Mouse (Mus musculus) thymus, postnatal 4 days (tissue): ENCODE data around the gene Arvcf.

Experiments used
- DNase-seq: peaks from one replicate; pipeline ENCODE4 v3.0.0; 2021

The Arvcf gene

DNA sequence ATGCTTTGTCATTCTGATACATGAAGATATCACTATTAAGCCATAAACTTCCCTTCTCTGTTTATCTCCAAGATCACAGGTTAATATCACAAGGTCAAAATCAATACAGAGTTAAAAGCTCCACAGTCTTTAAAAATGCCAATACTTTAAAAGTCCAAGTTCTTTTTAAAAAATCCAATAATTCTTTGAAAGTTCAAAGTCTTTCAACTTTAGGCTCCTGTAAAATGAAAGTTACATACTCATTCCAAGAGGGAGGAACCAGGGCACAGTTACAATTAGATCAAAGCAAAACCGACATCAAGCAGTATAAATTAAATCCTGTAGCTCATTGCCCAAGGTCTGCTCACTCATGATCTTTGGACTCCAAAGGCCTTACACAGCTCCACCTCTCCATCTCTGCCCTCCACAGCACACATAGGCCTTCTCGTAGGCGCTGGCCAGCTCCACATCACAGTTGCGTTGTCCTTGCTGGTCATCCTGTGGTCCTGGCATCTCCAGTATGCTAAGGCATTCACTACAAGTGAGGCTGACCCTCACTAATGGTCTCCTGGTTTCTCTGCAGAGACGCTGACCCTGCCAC lies 85.4 kb downstream of the Arvcf start:
- no peak for DNase-seq

DNA sequence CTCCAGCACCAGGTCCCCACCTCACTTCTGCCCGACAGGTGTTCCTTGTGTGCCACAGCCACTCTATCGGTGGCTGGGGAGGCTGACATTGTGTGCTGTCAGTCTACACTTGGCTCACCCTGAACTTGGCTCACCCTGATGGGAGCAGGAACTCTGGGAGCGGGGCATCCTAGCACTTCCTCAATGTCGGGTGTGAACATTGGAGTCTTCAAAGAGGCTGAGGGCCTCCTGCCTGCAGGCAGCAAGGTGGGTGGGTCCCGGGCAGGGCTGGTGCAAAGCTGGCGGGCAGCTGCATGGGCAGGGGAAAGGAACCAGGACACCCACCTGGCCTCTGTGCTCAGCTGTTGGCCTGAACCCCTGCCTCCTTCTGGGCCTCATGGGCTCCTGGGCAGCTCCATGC lies 88.1 kb downstream of the Arvcf start:
- no peak for DNase-seq

GRCm38 (mm10) chr16:18443385-18443841 lies 95.4 kb downstream of the Arvcf start:
- peak; percentile 99 for DNase-seq

- DNase-seq, result no peak
Measured at GRCm38 (mm10) chr16:18447243-18447642, 99.3 kb downstream of the Arvcf start.

DNA sequence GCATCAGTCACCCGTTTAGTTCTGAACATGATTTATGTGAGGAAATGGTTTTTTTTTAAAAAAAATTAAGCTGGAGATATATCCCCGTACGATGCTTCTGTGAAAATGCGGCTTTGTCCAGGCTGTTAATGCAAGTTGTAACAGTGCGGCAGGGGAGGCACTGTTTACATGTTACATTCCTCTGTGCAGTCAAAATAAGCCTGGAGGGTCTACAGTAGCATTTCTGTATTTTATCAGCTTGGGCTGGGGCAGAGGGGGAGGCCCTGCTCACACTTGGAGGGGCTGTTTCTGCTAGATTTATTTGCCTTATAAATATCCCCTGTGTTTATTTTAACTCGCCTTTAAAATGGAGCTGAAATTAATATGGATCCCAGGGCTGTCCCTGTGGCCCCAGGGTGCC lies 100.1 kb downstream of the Arvcf start:
- DNase-seq, result no peak

DNA sequence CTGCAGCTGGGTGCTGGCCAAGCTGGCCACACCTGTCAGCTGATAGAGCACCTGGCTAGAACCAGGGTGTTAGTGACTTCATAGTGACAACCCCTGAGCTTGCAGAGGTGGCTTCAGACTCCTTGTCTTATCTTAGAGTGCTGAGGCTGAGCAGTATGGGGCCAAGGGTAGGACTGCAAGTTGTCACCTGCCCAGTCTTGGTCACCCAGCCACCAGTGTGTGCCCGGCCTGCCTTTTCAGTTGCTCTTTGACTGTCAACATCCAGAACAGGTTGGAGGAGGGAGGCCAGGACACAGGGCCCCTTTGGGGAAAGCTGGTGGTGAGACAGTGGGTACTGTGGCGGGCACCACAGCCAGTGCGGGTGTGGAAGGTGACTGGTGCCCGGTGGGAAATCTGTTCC lies 101.0 kb downstream of the Arvcf start:
- DNase-seq, result no peak

DNA sequence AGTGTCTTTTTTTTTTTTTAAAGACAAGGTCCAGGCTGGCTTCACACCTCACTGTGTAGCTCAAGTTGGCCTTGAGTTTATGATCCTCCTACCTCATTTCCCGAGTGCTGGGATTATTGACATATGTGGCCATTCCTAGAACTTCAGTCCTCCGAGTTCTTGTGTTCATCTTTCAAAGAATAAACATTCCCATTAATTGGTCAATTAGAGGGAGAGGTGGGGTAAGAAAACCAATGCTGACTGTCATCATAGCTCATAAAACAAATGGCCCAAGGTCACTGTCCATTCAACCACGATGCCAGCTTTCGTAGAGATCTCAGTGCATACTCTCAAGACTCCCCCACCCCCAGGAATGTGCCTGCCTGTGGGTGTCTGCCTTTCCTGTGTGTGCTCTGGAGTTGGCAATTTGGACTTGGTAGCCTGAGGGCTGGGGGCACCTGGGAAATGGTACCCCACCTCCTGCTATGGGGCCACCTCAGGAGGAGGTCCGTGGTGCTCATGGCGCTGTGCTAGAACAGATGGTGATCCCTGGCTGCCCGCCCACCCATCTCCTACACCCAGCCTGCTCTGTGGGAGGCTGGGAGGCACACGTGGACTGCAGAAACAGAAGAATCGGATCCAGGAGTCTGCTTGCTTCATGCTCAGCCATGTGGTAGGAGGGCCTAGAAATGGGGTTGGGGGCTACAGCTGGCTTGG lies 103.7 kb downstream of the Arvcf start:
- DNase-seq, result peak; percentile 19

GRCm38 (mm10) chr16:18452361-18452862 lies 104.4 kb downstream of the Arvcf start:
- peak; percentile 20 for DNase-seq

- peak; percentile 31 for DNase-seq
Measured at GRCm38 (mm10) chr16:18453846-18454245, 105.9 kb downstream of the Arvcf start.

GRCm38 (mm10) chr16:18455407-18455806 lies 107.4 kb downstream of the Arvcf start:
- peak; percentile 47 for DNase-seq
